13 mouse cellular contexts compared by ENCODE assay signal in genomic region chr14:61809716-61810437, GRCm38 (mm10).
DNase-seq lines count a peak whose midpoint lies in the region; ATAC-seq lines count a peak whose summit lies in the region.
"Had no signal": no experiment of that assay in that cellular context is flagged by ENCODE, and none has a peak within 500 bp of the region (broad histone marks: within the 10 kb centered on the region; RNA-seq: fewer than 3 reads in every experiment).

No protein-coding gene starts in this region.

- H3K27ac ChIP-seq in neural tube, embryonic 14.5 days (ENCODE audit: low read depth, low read length) = no peak overlapping the region
- H3K27ac ChIP-seq: liver, embryonic 13.5 days had no signal

- H3K9me3 ChIP-seq in neural tube, embryonic 14.5 days (ENCODE audit: control insufficient read depth, low read length) = no peaks in the 10 kb centered on the region
- H3K9me3 ChIP-seq: liver, embryonic 13.5 days had no signal

- peak; percentile 58; the same call in 1 of the 2 replicates for ATAC-seq in neural tube, embryonic 14.5 days (ENCODE audit: low read depth)

- H3K4me1 ChIP-seq in neural tube, embryonic 14.5 days (ENCODE audit: control insufficient read depth, insufficient read depth, low read length) = peaks cover 17% of the 10 kb centered on the region; the same call in 1 of the 2 replicates

- no peaks in the 10 kb centered on the region for H3K36me3 ChIP-seq in neural tube, embryonic 14.5 days (ENCODE audit: control insufficient read depth, insufficient read depth, low read length)
- H3K36me3 ChIP-seq: liver, embryonic 13.5 days had no signal

- H3K9ac ChIP-seq in neural tube, embryonic 14.5 days (replicated peaks; ENCODE audit: low read depth, low read length) = no peak overlapping the region
- H3K9ac ChIP-seq: liver, embryonic 13.5 days had no signal

- no peak overlapping the region for H3K4me3 ChIP-seq in neural tube, embryonic 14.5 days (ENCODE audit: low read depth, low read length)
- H3K4me3 ChIP-seq: erythroblast, embryonic 14.5 days; liver, embryonic 13.5 days had no signal

- H3K27me3 ChIP-seq in neural tube, embryonic 14.5 days (ENCODE audit: control insufficient read depth, insufficient read depth, low read length) = no peaks in the 10 kb centered on the region
- H3K27me3 ChIP-seq: liver, embryonic 13.5 days had no signal

- WGBS in neural tube, embryonic 14.5 days = 65% methylated on average over 10 of the region's 10 CpGs

- H3K4me2 ChIP-seq in neural tube, embryonic 14.5 days (ENCODE audit: low read depth, low read length) = no peak overlapping the region
- H3K4me2 ChIP-seq: liver, embryonic 13.5 days had no signal

- DNase-seq in layer of hippocampus, adult 11-12 months (ENCODE audit: low spot score) = peak; percentile 29
- DNase-seq in layer of hippocampus, adult 9-10 months (ENCODE audit: low spot score) = no peak
- DNase-seq in 3T3-L1 (ENCODE audit: low read depth, low spot score) = peak; percentile 20
- DNase-seq in MN1 (ENCODE audit: low spot score) = peak; percentile 39
- DNase-seq in kidney, adult 8-10 months = no peak
- no peak for DNase-seq in urinary bladder, adult 18-20 months (ENCODE audit: low spot score in 2 of 2)
- DNase-seq: adrenal gland, postnatal 14 days; kidney, adult 9 months; liver, embryonic 13.5 days; lung, postnatal 4 days; spleen, adult 18-20 months had no signal

Comparison
In these comparisons a context has a peak if more than half of its experiments do, and no peak if none do; other contexts are left out.
1. DNase-seq: peak in layer of hippocampus, adult 11-12 months (single experiment), 3T3-L1 (single experiment) and MN1 (single experiment); none in layer of hippocampus, adult 9-10 months (single experiment), kidney, adult 8-10 months (0 of 2) and urinary bladder, adult 18-20 months (0 of 2).